In the genomic region with DNA sequence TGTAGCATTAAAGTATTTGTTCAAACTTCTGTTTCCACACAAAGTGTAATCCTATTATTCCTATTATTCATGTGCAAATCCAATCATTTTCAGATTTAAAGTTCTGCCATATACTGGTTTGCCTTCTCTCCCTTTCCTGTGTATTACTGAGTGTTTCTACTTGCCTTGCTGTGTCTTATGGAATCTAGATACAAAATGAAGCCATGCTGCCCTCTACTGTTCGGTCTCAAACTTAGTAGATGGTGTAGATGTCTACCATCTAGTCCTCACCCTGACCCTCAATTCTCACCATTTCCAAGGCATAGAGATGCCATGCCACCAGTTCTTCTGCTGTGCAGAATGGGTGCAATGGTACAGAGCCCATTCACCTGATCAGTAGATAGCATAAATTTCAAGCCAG, we compare ENCODE assay signal across 8 mouse cellular contexts. TPM values are rescaled to one million over a fixed set of nuclear protein-coding genes. Genes with fewer than 3 reads are reported as not detected.
DNase-seq lines count a peak whose midpoint lies in the region; ATAC-seq and TF ChIP-seq lines count a peak whose summit lies in the region.
"Had no signal": no experiment of that assay in that cellular context is flagged by ENCODE, and none has a peak within 500 bp of the region (broad histone marks: within the 10 kb centered on the region; RNA-seq: fewer than 3 reads in every experiment).

No protein-coding gene starts in this region.

- 9% methylated on average over 1 of the region's 1 CpGs for WGBS in liver, embryonic 14.5 days (ENCODE audit: insufficient replicate concordance)
- 47% methylated on average over 1 of the region's 1 CpGs for WGBS in midbrain, embryonic 16.5 days

- no peak overlapping the region for H3K4me3 ChIP-seq in liver, embryonic 14.5 days (ENCODE audit: insufficient read depth in 1 of 2, low read depth in 2 of 2, low read length in 2 of 2)
- no peak overlapping the region for H3K4me3 ChIP-seq in midbrain, embryonic 16.5 days (ENCODE audit: low read depth, low read length)
- H3K4me3 ChIP-seq: lung, embryonic 15.5 days had no signal

- H3K27me3 ChIP-seq in liver, embryonic 14.5 days (ENCODE audit: control insufficient read depth, insufficient read depth, low read length): no peaks in the 10 kb centered on the region
- H3K27me3 ChIP-seq in midbrain, embryonic 16.5 days (ENCODE audit: control insufficient read depth, insufficient read depth, low read depth, low read length): no peaks in the 10 kb centered on the region
- H3K27me3 ChIP-seq: lung, embryonic 15.5 days had no signal

- no peaks in the 10 kb centered on the region for H3K4me1 ChIP-seq in liver, embryonic 14.5 days (replicated peaks; ENCODE audit: control insufficient read depth in 2 of 2, insufficient read depth in 2 of 2, low read length in 1 of 2)
- H3K4me1 ChIP-seq in midbrain, embryonic 16.5 days (ENCODE audit: control insufficient read depth, insufficient read depth, low read length): no peaks in the 10 kb centered on the region
- H3K4me1 ChIP-seq: lung, embryonic 15.5 days had no signal

- no peaks in the 10 kb centered on the region for H3K36me3 ChIP-seq in liver, embryonic 14.5 days (replicated peaks; ENCODE audit: control insufficient read depth, insufficient read depth, low read depth)
- H3K36me3 ChIP-seq in midbrain, embryonic 16.5 days (ENCODE audit: control insufficient read depth, insufficient read depth, low read length): no peaks in the 10 kb centered on the region
- H3K36me3 ChIP-seq: lung, embryonic 15.5 days had no signal

- H3K27ac ChIP-seq in liver, embryonic 14.5 days: no peak overlapping the region
- H3K27ac ChIP-seq in midbrain, embryonic 16.5 days (ENCODE audit: low read length): no peak overlapping the region
- H3K27ac ChIP-seq: lung, embryonic 15.5 days had no signal

- no peaks in the 10 kb centered on the region for H3K9me3 ChIP-seq in liver, embryonic 14.5 days (ENCODE audit: control insufficient read depth, low read length)
- H3K9me3 ChIP-seq in midbrain, embryonic 16.5 days (replicated peaks; ENCODE audit: control insufficient read depth, low read length, poor library complexity, severe bottlenecking): no peaks in the 10 kb centered on the region
- H3K9me3 ChIP-seq: lung, embryonic 15.5 days had no signal

- DNase-seq in liver, embryonic 14.5 days (ENCODE audit: low read depth in 3 of 3, low spot score in 3 of 3): peak in 2 of 3 experiments; percentile 3
- no peak for DNase-seq in liver
- DNase-seq in adrenal gland, postnatal 25 days: peak; percentile 2
- DNase-seq in embryo, embryonic 11 days: peak; percentile 33
- peak; percentile 31 for DNase-seq in layer of hippocampus, adult 9-11 months
- no peak for DNase-seq in urinary bladder, postnatal 10 days (ENCODE audit: low spot score)

- H3K9ac ChIP-seq in liver, embryonic 14.5 days (replicated peaks): no peak overlapping the region
- no peak overlapping the region for H3K9ac ChIP-seq in midbrain, embryonic 16.5 days (ENCODE audit: low read depth, low read length)
- H3K9ac ChIP-seq: lung, embryonic 15.5 days had no signal

- TF ChIP-seq CTCF in liver, embryonic 14.5 days (IDR thresholded peaks at IDR 0.05; ENCODE audit: low read depth): peak; percentile 14; the same call in 1 of the 2 replicates

- no peak for TF ChIP-seq EP300 in liver, embryonic 14.5 days (IDR thresholded peaks at IDR 0.05; ENCODE audit: low read depth)

- no peak for ATAC-seq in liver, embryonic 14.5 days (ENCODE audit: insufficient read depth)
- peak; percentile 82; the same call in 1 of the 2 replicates for ATAC-seq in midbrain, embryonic 16.5 days

- H3K4me2 ChIP-seq in liver, embryonic 14.5 days (ENCODE audit: low read depth): no peak overlapping the region
- no peak overlapping the region for H3K4me2 ChIP-seq in midbrain, embryonic 16.5 days (ENCODE audit: low read length)
- H3K4me2 ChIP-seq: lung, embryonic 15.5 days had no signal

RNA-seq across cellular contexts. Expression of a gene that starts 4.7 kb away (rescaled TPM):
- not detected in 2 replicates for polyA plus RNA-seq in liver, embryonic 14.5 days (2012; rRNA removed)
- not detected in 2 replicates for polyA plus RNA-seq in liver, embryonic 14.5 days (2014; fragmentation: Nextera tagmentation; extraction: Ambion mirVana)
- total RNA-seq in adrenal gland, postnatal 25 days (2021): 0.27 TPM in 1 of 2 replicates, not detected in the other
- polyA plus RNA-seq in midbrain, embryonic 16.5 days (2015; fragmentation: Nextera tagmentation; extraction: Ambion mirVana): 0.81 and 1.1 TPM in 2 replicates

RNA-seq across cellular contexts. Expression of a gene that starts 40.8 kb away (rescaled TPM):
- polyA plus RNA-seq in liver, embryonic 14.5 days (2012; rRNA removed): 0.86 and 1.0 TPM in 2 replicates
- 1.6 and 2.0 TPM in 2 replicates for polyA plus RNA-seq in liver, embryonic 14.5 days (2014; fragmentation: Nextera tagmentation; extraction: Ambion mirVana)
- 5.1 and 6.6 TPM in 2 replicates for total RNA-seq in adrenal gland, postnatal 25 days (2021)
- polyA plus RNA-seq in midbrain, embryonic 16.5 days (2015; fragmentation: Nextera tagmentation; extraction: Ambion mirVana): 0.73 and 0.93 TPM in 2 replicates

Comparison
In these comparisons a context has a peak if more than half of its experiments do, and no peak if none do; other contexts are left out.
1. DNase-seq: peak in liver, embryonic 14.5 days (2 of 3), adrenal gland, postnatal 25 days (single experiment), embryo, embryonic 11 days (single experiment) and layer of hippocampus, adult 9-11 months (single experiment); none in liver (single experiment) and urinary bladder, postnatal 10 days (single experiment).